12 mouse cellular contexts compared by ENCODE assay signal in genomic region chr2:170308966-170309365, GRCm38 (mm10).
A peak's percentile ranks its signal among the peaks of the same experiment; 100 is the strongest.
DNase-seq lines count a peak whose midpoint lies in the region; ATAC-seq and TF ChIP-seq lines count a peak whose summit lies in the region.
"Had no signal": no experiment of that assay in that cellular context is flagged by ENCODE, and none has a peak within 500 bp of the region (broad histone marks: within the 10 kb centered on the region; RNA-seq: fewer than 3 reads in every experiment).

No protein-coding gene starts in this region.

- H3K4me1 ChIP-seq in lung, embryonic 14.5 days (ENCODE audit: insufficient read depth), result no peaks in the 10 kb centered on the region
- H3K4me1 ChIP-seq in embryonic facial prominence, embryonic 10.5 days, result peaks cover 27% of the 10 kb centered on the region
- H3K4me1 ChIP-seq in intestine, embryonic 16.5 days (ENCODE audit: control insufficient read depth, insufficient read depth, low read length), result peaks cover 16% of the 10 kb centered on the region
- H3K4me1 ChIP-seq in stomach, embryonic 14.5 days (ENCODE audit: control insufficient read depth, insufficient read depth, low read length), result no peaks in the 10 kb centered on the region; the same call in 1 of the 2 replicates
- 0 out of 2 replicates have a peak, but pooled peaks cover 3% of the 10 kb centered on the region for H3K4me1 ChIP-seq in forebrain, postnatal 0 days (ENCODE audit: insufficient read depth)
- H3K4me1 ChIP-seq: liver, embryonic 12.5 days had no signal

- no peak overlapping the region for H3K27ac ChIP-seq in lung, embryonic 14.5 days (ENCODE audit: low read depth)
- no peak overlapping the region for H3K27ac ChIP-seq in embryonic facial prominence, embryonic 10.5 days (replicated peaks)
- H3K27ac ChIP-seq in intestine, embryonic 16.5 days (ENCODE audit: low read length), result 0 out of 2 replicates have a peak overlapping the region, but pooled peaks have one; percentile 3
- no peak overlapping the region for H3K27ac ChIP-seq in stomach, embryonic 14.5 days (ENCODE audit: low read length)
- H3K27ac ChIP-seq in forebrain, postnatal 0 days (ENCODE audit: low read depth, low read length), result no peak overlapping the region
- H3K27ac ChIP-seq: liver, embryonic 12.5 days had no signal

- no peak overlapping the region for H3K4me3 ChIP-seq in lung, embryonic 14.5 days (ENCODE audit: low read depth, low read length)
- H3K4me3 ChIP-seq in embryonic facial prominence, embryonic 10.5 days, result no peak overlapping the region
- no peak overlapping the region for H3K4me3 ChIP-seq in intestine, embryonic 16.5 days (ENCODE audit: low read length)
- no peak overlapping the region for H3K4me3 ChIP-seq in stomach, embryonic 14.5 days (ENCODE audit: low read depth, low read length)
- H3K4me3 ChIP-seq in forebrain, postnatal 0 days (ENCODE audit: low read depth, low read length), result no peak overlapping the region
- H3K4me3 ChIP-seq: gastrocnemius, adult 2 months; liver, embryonic 12.5 days had no signal

- no peak overlapping the region for H3K4me2 ChIP-seq in lung, embryonic 14.5 days
- no peak overlapping the region for H3K4me2 ChIP-seq in intestine, embryonic 16.5 days (ENCODE audit: low read depth, low read length)
- no peak overlapping the region for H3K4me2 ChIP-seq in stomach, embryonic 14.5 days (replicated peaks; ENCODE audit: low read depth, low read length)
- H3K4me2 ChIP-seq in forebrain, postnatal 0 days (ENCODE audit: low read depth), result no peak overlapping the region
- H3K4me2 ChIP-seq: liver, embryonic 12.5 days had no signal

- no peak overlapping the region for H3K9ac ChIP-seq in lung, embryonic 14.5 days
- H3K9ac ChIP-seq in intestine, embryonic 16.5 days (ENCODE audit: low read depth, low read length), result no peak overlapping the region
- no peak overlapping the region for H3K9ac ChIP-seq in stomach, embryonic 14.5 days (replicated peaks; ENCODE audit: low read depth, low read length)
- no peak overlapping the region for H3K9ac ChIP-seq in forebrain, postnatal 0 days
- H3K9ac ChIP-seq: liver, embryonic 12.5 days had no signal

- peak; percentile 75 for ATAC-seq in lung, embryonic 14.5 days (ENCODE audit: insufficient read depth)
- ATAC-seq in intestine, embryonic 16.5 days, result peak; percentile 64
- ATAC-seq in stomach, embryonic 14.5 days (ENCODE audit: insufficient number of reproducible peaks, insufficient read depth, low FRiP score, low read depth), result peak; percentile 75
- ATAC-seq in forebrain, postnatal 0 days, result no peak
- no peak for ATAC-seq in megakaryocyte, adult 5-6 weeks (ENCODE audit: poor library complexity, severe bottlenecking)
- ATAC-seq: hindbrain, embryonic 16.5 days; liver, embryonic 12.5 days had no signal

- 27% methylated on average over 9 of the region's 9 CpGs for WGBS in lung, embryonic 14.5 days
- WGBS in embryonic facial prominence, embryonic 10.5 days, result 52% methylated on average over 9 of the region's 9 CpGs
- 35% methylated on average over 9 of the region's 9 CpGs for WGBS in intestine, embryonic 16.5 days
- 19% methylated on average over 9 of the region's 9 CpGs for WGBS in stomach, embryonic 14.5 days
- WGBS in forebrain, postnatal 0 days, result 72% methylated on average over 9 of the region's 9 CpGs

- H3K27me3 ChIP-seq in lung, embryonic 14.5 days (ENCODE audit: insufficient read depth, low read length), result no peaks in the 10 kb centered on the region
- no peaks in the 10 kb centered on the region for H3K27me3 ChIP-seq in embryonic facial prominence, embryonic 10.5 days (replicated peaks; ENCODE audit: low read depth, poor library complexity, severe bottlenecking)
- H3K27me3 ChIP-seq in intestine, embryonic 16.5 days (replicated peaks; ENCODE audit: control insufficient read depth, insufficient read depth, low read length), result no peaks in the 10 kb centered on the region
- H3K27me3 ChIP-seq in stomach, embryonic 14.5 days (ENCODE audit: control insufficient read depth, insufficient read depth, low read length), result no peaks in the 10 kb centered on the region
- H3K27me3 ChIP-seq in forebrain, postnatal 0 days (ENCODE audit: insufficient read depth, low read length), result no peaks in the 10 kb centered on the region
- H3K27me3 ChIP-seq: liver, embryonic 12.5 days had no signal

- TF ChIP-seq CTCF in lung, embryonic 14.5 days (IDR thresholded peaks at IDR 0.05; ENCODE audit: low read depth), result no peak
- TF ChIP-seq CTCF in forebrain, postnatal 0 days (IDR thresholded peaks at IDR 0.05; ENCODE audit: low read depth), result no peak

- H3K36me3 ChIP-seq in lung, embryonic 14.5 days (ENCODE audit: insufficient read depth), result no peaks in the 10 kb centered on the region
- H3K36me3 ChIP-seq in embryonic facial prominence, embryonic 10.5 days (replicated peaks), result no peaks in the 10 kb centered on the region
- no peaks in the 10 kb centered on the region for H3K36me3 ChIP-seq in intestine, embryonic 16.5 days (ENCODE audit: control insufficient read depth, insufficient read depth, low read length)
- no peaks in the 10 kb centered on the region for H3K36me3 ChIP-seq in stomach, embryonic 14.5 days (ENCODE audit: control insufficient read depth, insufficient read depth, low read length)
- H3K36me3 ChIP-seq in forebrain, postnatal 0 days (ENCODE audit: insufficient read depth), result no peaks in the 10 kb centered on the region
- H3K36me3 ChIP-seq: liver, embryonic 12.5 days had no signal

- peak; percentile 56 for DNase-seq in lung, embryonic 14.5 days
- DNase-seq in lung, postnatal 14 days, result no peak
- peak; percentile 50 for DNase-seq in embryonic facial prominence, embryonic 10.5 days (ENCODE audit: low spot score)
- DNase-seq in forebrain, postnatal 0 days, result no peak
- DNase-seq: cerebellum, adult 11-12 months; gastrocnemius, adult 2 months; thymus, postnatal 25 days had no signal

- no peaks in the 10 kb centered on the region for H3K9me3 ChIP-seq in lung, embryonic 14.5 days (ENCODE audit: low read depth, low read length)
- no peaks in the 10 kb centered on the region for H3K9me3 ChIP-seq in embryonic facial prominence, embryonic 10.5 days
- H3K9me3 ChIP-seq in intestine, embryonic 16.5 days (ENCODE audit: control insufficient read depth, low read length), result no peaks in the 10 kb centered on the region
- no peaks in the 10 kb centered on the region for H3K9me3 ChIP-seq in stomach, embryonic 14.5 days (ENCODE audit: control insufficient read depth, low read depth, low read length)
- H3K9me3 ChIP-seq in forebrain, postnatal 0 days (ENCODE audit: low read length), result no peaks in the 10 kb centered on the region
- H3K9me3 ChIP-seq: liver, embryonic 12.5 days had no signal

Comparison
In these comparisons a context has a peak if more than half of its experiments do, and no peak if none do; other contexts are left out.
1. DNase-seq: peak in lung, embryonic 14.5 days (single experiment) and embryonic facial prominence, embryonic 10.5 days (single experiment); none in lung, postnatal 14 days (single experiment) and forebrain, postnatal 0 days (single experiment).
2. ATAC-seq: peak in lung, embryonic 14.5 days (single experiment), intestine, embryonic 16.5 days (single experiment) and stomach, embryonic 14.5 days (single experiment); none in forebrain, postnatal 0 days (single experiment) and megakaryocyte, adult 5-6 weeks (single experiment).